Comparison of ENCODE assay signal across 8 mouse cellular contexts in genomic region chr17:83862134-83862881, GRCm38 (mm10). TPM values are rescaled to one million over a fixed set of nuclear protein-coding genes. Genes with fewer than 3 reads are reported as not detected.
DNase-seq lines count a peak whose midpoint lies in the region; ATAC-seq lines count a peak whose summit lies in the region.

No protein-coding gene starts in this region.

- H3K9me3 ChIP-seq in hindbrain, embryonic 15.5 days, result no peaks in the 10 kb centered on the region
- H3K9me3 ChIP-seq in limb, embryonic 12.5 days, result no peaks in the 10 kb centered on the region
- H3K9me3 ChIP-seq in midbrain, embryonic 11.5 days (ENCODE audit: control insufficient read depth, low read length), result no peaks in the 10 kb centered on the region

- DNase-seq in embryo, embryonic 10 days (ENCODE audit: low spot score), result peak; percentile 58
- no peak for DNase-seq in embryo, embryonic 9.5 days (ENCODE audit: extremely low spot score)
- peak; percentile 68 to 76 for DNase-seq in cerebellum, adult 18-20 months
- DNase-seq in gastrocnemius, adult 18-20 months (ENCODE audit: low spot score), result peak; percentile 52
- DNase-seq in midbrain, embryonic 11.5 days (ENCODE audit: low spot score, missing footprints), result peak; percentile 94
- peak; percentile 40 for DNase-seq in spleen, adult 12 weeks (ENCODE audit: low spot score)

- H3K27ac ChIP-seq in hindbrain, embryonic 15.5 days (replicated peaks), result peak overlapping the region; percentile 92
- peak overlapping the region; percentile 93 for H3K27ac ChIP-seq in limb, embryonic 12.5 days
- peak overlapping the region; percentile 15; the same call in 1 of the 2 replicates for H3K27ac ChIP-seq in midbrain, embryonic 11.5 days (ENCODE audit: low read depth, low read length)

- peak; percentile 81 for ATAC-seq in hindbrain, embryonic 15.5 days (ENCODE audit: low FRiP score, low read depth)
- ATAC-seq in limb, embryonic 12.5 days (ENCODE audit: insufficient number of reproducible peaks, insufficient read depth, low FRiP score, low TSS enrichment, low read depth), result peak; percentile 78
- ATAC-seq in midbrain, embryonic 11.5 days (ENCODE audit: low FRiP score), result peak; percentile 76

- no peaks in the 10 kb centered on the region for H3K36me3 ChIP-seq in hindbrain, embryonic 15.5 days
- no peaks in the 10 kb centered on the region for H3K36me3 ChIP-seq in limb, embryonic 12.5 days
- H3K36me3 ChIP-seq in midbrain, embryonic 11.5 days (ENCODE audit: control insufficient read depth, insufficient read depth, low read length), result no peaks in the 10 kb centered on the region

- peaks cover 9% of the 10 kb centered on the region for H3K4me1 ChIP-seq in hindbrain, embryonic 15.5 days (replicated peaks)
- H3K4me1 ChIP-seq in limb, embryonic 12.5 days (replicated peaks), result peaks cover 6% of the 10 kb centered on the region; the same call in 1 of the 2 replicates
- 0 out of 2 replicates have a peak, but pooled peaks cover 2% of the 10 kb centered on the region for H3K4me1 ChIP-seq in midbrain, embryonic 11.5 days (ENCODE audit: control insufficient read depth, insufficient read depth, low read length)

- H3K27me3 ChIP-seq in hindbrain, embryonic 15.5 days, result no peaks in the 10 kb centered on the region
- 0 out of 2 replicates have a peak, but pooled peaks cover 2% of the 10 kb centered on the region for H3K27me3 ChIP-seq in limb, embryonic 12.5 days
- H3K27me3 ChIP-seq in midbrain, embryonic 11.5 days (ENCODE audit: control insufficient read depth, insufficient read depth, low read length), result no peaks in the 10 kb centered on the region; the same call in 1 of the 2 replicates

- H3K9ac ChIP-seq in hindbrain, embryonic 15.5 days, result peak overlapping the region; percentile 65
- peak overlapping the region; percentile 76 for H3K9ac ChIP-seq in limb, embryonic 12.5 days (replicated peaks)
- peak overlapping the region; percentile 57 for H3K9ac ChIP-seq in midbrain, embryonic 11.5 days (ENCODE audit: low read length)

- peak overlapping the region; percentile 87 for H3K4me2 ChIP-seq in hindbrain, embryonic 15.5 days
- H3K4me2 ChIP-seq in limb, embryonic 12.5 days, result peak overlapping the region; percentile 69
- peak overlapping the region; percentile 62 for H3K4me2 ChIP-seq in midbrain, embryonic 11.5 days

- H3K4me3 ChIP-seq in hindbrain, embryonic 15.5 days, result peak overlapping the region; percentile 73
- H3K4me3 ChIP-seq in limb, embryonic 12.5 days (replicated peaks), result peak overlapping the region; percentile 70
- H3K4me3 ChIP-seq in midbrain, embryonic 11.5 days (ENCODE audit: low read depth, low read length), result peak overlapping the region; percentile 54

- WGBS in hindbrain, embryonic 15.5 days, result 0% methylated on average over 27 of the region's 27 CpGs
- WGBS in limb, embryonic 12.5 days, result 2% methylated on average over 27 of the region's 27 CpGs
- under 1% methylated on average over 27 of the region's 27 CpGs for WGBS in midbrain, embryonic 11.5 days

RNA-seq across cellular contexts. Expression of gene Haao, which starts 14.5 kb away (rescaled TPM):
- under 1 TPM in 1 of 2 experiments, not detected in 1; 0.38 TPM for total RNA-seq in gastrocnemius, adult 18-20 months (2021)
- polyA plus RNA-seq in hindbrain, embryonic 15.5 days (2015; fragmentation: Nextera tagmentation; extraction: Ambion mirVana), result 0.10 and 0.29 TPM in 2 replicates
- polyA plus RNA-seq in limb, embryonic 12.5 days (2016; fragmentation: Nextera tagmentation; extraction: Ambion mirVana), result 0.35 and 0.94 TPM in 2 replicates
- polyA plus RNA-seq in midbrain, embryonic 11.5 days (2014; fragmentation: Nextera tagmentation; extraction: Ambion mirVana), result 0.22 TPM in 1 of 2 replicates, not detected in the other

Comparison
In these comparisons a context has a peak if more than half of its experiments do, and no peak if none do; other contexts are left out.
1. H3K27ac ChIP-seq: peak in every context shown above with its lines; median percentile 93 in limb, embryonic 12.5 days; 92 in hindbrain, embryonic 15.5 days; 15 in midbrain, embryonic 11.5 days.